Mouse (Mus musculus) neural tube, embryonic 10.5 days (tissue): ENCODE measurements around the gene 4930562C15Rik.
A peak's percentile ranks its signal among the peaks of the same experiment; 100 is the strongest.
"Not testable (repeated sequence)": the region's sequence is repeated elsewhere in the genome, so short reads cannot be mapped to it uniquely, and the experiment has no call there.

Experiments used
- DNase-seq: peaks from one replicate; pipeline ENCODE4 v3.0.0-alpha.2; 2017; ENCODE audit warnings: low spot score; ENCODE audit errors: extremely low spot score

4930562C15Rik gene

GRCm38 (mm10) chr16:4835191-4835590 lies at the start of gene 4930562C15Rik:
TSS of gene 4930562C15Rik (plus strand) at chr16:4835416.
- no peak for DNase-seq

DNA sequence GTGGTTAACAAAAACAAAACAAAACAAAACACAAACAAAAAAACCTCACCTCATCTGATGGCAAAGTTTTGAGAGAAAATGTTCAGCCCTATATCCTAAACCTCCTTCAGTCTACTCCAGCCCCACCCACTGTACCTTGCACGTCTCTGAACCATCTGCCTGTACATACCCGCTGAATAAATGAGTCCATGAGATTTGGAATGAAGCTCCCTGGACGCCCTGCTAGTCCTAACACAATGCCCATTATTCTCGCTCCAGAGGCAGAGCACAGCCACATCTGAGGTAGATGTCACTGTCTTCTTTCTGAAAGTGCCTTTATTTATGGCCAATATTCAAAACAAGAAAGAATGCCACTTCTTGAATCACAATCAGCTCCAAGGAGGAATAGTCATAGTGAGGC lies 49.5 kb upstream of the 4930562C15Rik start:
- DNase-seq: no peak

DNA sequence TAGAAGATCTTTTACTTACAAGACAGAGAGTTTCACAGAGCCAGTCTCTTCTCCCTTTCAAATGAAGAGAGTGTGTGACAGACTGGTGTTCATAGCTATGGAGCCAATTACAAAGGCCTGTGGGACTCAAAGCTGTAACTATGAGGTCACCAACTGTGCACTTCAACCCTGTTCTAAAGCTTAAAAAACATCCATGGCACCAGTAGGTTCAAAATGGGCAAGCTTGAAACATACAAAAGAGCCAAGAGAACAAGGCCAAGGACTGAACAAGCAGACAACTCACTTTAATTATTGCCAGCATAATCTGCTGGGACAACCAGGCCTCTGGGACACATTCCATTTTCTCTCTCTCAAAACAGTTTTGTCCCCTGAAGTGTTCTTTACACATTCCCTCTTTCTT lies 47.0 kb upstream of the 4930562C15Rik start:
- no peak for DNase-seq

GRCm38 (mm10) chr16:4789311-4789768 lies 45.9 kb upstream of the 4930562C15Rik start:
- no peak for DNase-seq

DNA sequence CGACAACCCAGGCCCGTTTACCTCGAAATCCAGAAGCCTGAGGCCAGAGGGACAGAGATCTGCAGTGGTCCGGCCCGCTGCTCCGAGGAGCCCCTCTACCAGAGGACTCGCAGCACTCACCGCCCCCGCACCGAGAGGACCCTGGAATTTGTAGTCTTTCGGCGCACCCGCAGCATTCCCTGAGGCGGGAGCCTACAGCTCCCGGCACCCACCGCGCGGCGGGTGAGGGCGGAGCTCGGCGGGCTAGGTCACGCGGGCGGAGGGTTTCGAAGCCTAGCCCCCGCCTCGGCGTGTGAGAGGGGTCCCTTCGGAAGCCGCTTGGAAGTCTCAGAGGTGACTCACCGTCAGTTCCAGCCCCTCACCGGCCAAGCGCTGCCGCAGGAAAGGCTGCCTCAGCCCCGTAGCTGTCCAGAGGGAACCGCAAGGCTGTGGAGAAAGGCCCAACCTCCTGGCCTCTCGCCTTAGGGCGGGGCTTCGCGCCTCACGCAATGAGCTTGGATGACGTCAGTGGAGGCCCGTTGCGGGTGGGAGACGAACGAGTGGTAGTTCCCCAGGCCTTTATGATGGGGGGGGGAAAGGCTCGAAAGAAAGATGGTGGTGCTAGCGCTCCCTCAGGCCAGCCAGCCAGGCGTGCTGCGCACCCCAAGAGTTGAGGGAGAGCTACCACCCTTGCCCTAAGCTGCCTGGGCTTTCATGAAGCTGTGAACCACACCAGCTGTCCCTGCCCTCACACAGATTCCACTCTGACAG lies 45.2 kb upstream of the 4930562C15Rik start, which contains the start of gene Cdip1:
Gene Cdip1 (minus strand): TSS at position 483 of the 750 bp plus-strand sequence.
- DNase-seq: peak; percentile 94

- no peak for DNase-seq
Measured at GRCm38 (mm10) chr16:4791332-4791731, 43.9 kb upstream of the 4930562C15Rik start.

- DNase-seq: no peak
Measured at GRCm38 (mm10) chr16:4796631-4797030, 38.6 kb upstream of the 4930562C15Rik start.

DNA sequence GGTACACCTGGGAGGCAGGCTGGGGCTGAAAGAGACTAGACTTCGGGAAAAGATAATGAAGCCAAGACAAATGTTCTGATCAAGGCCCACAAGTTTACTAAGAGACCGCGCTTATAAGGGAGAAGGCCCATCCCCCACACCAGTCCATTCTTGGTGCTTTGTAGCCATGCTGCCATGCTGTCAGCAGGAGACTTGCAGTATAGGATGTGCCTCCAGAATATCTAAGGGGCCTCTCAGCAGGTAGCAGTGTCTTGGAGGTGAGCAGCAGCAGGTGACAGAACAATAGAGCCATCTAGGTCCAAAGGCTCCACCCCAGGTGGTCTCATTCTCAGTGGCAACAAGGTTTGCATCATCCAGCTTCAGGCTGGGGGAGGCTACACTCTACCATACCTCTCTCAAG lies 16.9 kb upstream of the 4930562C15Rik start:
- no peak for DNase-seq

GRCm38 (mm10) chr16:4824466-4824865 lies 10.8 kb upstream of the 4930562C15Rik start:
- not testable (repeated sequence) for DNase-seq

- DNase-seq: no peak
Measured at GRCm38 (mm10) chr16:4827639-4828038, 7.6 kb upstream of the 4930562C15Rik start.

- DNase-seq: no peak
Measured at GRCm38 (mm10) chr16:4829271-4829900, 5.8 kb upstream of the 4930562C15Rik start.

DNA sequence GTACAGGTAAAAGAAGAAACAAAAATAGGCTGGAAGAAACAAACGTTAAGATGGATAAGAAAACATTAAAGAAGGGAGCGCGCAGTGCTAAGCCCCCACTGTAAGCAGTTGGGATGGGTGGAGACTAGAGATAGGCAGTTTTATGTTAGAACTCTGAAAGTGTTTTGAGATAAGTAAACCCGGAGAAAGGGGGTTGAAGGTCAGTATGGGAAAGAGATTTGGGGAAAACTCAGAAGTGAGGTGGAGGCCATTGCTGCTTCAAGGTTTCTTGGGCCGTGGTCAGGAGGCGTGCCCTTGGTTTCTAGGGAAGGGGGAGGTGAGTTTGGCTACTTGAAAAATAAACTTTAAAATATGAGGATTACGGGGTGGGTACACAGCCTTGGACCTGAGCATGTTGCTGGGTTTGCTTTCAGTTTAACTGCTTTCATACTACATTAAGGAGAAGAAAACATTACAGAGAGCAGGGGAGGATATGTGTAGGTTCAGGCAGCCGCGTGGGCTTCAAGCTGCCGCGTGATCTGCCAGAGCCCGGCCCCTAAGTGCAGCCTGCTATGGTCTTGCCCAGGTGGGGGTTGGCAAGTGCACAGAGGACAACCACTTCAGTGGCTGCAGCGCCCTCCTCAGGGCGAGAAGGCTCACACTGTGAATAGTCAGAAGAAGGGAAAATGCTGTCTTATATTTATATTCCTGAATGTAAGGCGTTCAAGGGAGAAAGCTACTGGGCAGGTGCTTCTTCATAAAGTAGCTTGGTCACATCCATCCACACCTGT lies 3.4 kb upstream of the 4930562C15Rik start:
- no peak for DNase-seq

- DNase-seq: no peak
Measured at GRCm38 (mm10) chr16:4833858-4834257, 1.4 kb upstream of the 4930562C15Rik start.

DNA sequence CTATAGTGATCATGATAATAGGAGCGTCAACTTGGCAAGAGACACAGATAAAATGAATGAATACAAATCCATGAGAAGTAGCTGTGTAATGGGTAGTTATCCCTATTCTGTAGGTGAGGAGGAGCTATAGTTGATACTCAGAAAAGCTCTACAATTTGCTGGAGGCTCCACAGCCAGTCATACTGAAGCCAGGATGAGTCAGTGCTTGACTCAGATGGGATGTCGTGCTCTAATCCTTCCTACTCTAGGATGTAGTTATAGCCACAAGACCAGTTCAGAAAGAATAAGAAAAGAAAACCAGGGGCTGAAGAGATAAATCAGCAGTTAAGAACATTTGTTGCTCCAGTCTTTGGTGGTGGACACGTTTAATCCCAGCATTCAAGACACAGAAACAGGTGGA lies 2.4 kb downstream of the 4930562C15Rik start:
- no peak for DNase-seq

GRCm38 (mm10) chr16:4839552-4839951 lies 4.3 kb downstream of the 4930562C15Rik start:
- no peak for DNase-seq

- DNase-seq: no peak
Measured at GRCm38 (mm10) chr16:4840231-4840630, 5.0 kb downstream of the 4930562C15Rik start.

- no peak for DNase-seq
Measured at GRCm38 (mm10) chr16:4847041-4847440, 11.8 kb downstream of the 4930562C15Rik start.

GRCm38 (mm10) chr16:4848090-4848489 lies 12.9 kb downstream of the 4930562C15Rik start:
- DNase-seq: no peak

GRCm38 (mm10) chr16:4850361-4850760 lies 15.1 kb downstream of the 4930562C15Rik start:
- no peak for DNase-seq

GRCm38 (mm10) chr16:4850938-4851628 lies 15.9 kb downstream of the 4930562C15Rik start:
- DNase-seq: no peak

- no peak for DNase-seq
Measured at GRCm38 (mm10) chr16:4855046-4855650, 19.9 kb downstream of the 4930562C15Rik start.
